Mouse (Mus musculus) hindbrain, embryonic 14.5 days (tissue): ENCODE measurements around the gene Zbtb2. TPM values are rescaled to one million over a fixed set of nuclear protein-coding genes. Genes with fewer than 3 reads are reported as not detected.
A peak's percentile ranks its signal among the peaks of the same experiment; 100 is the strongest.
"Not testable (repeated sequence)": the region's sequence is repeated elsewhere in the genome, so short reads cannot be mapped to it uniquely, and the experiment has no call there.

Source experiments
- ATAC-seq: fragments of 200-750 bp; cut with Nextera tagmentation; 2 replicates; pipeline ENCODE4 v1.8.0; 2017; ENCODE audit warnings: moderate number of reproducible peaks, mild to moderate bottlenecking, moderate TSS enrichment, moderate library complexity; ENCODE audit not compliant: low FRiP score
- DNase-seq: peaks from one replicate; pipeline ENCODE4 v3.0.0-alpha.2; 2015; ENCODE audit warnings: low spot score
- H3K27ac ChIP-seq: fragments of 300-500 bp; sonication (generic); 2 replicates; pipeline ENCODE4 v1.5.1; 2014; ENCODE audit warnings: mild to moderate bottlenecking, moderate library complexity
- H3K27me3 ChIP-seq: fragments of 300-500 bp; sonication (generic); 2 replicates; pipeline ENCODE4 v1.6.1; 2014; ENCODE audit warnings: mild to moderate bottlenecking, low read length, mixed read lengths; ENCODE audit not compliant: control insufficient read depth, insufficient read depth
- H3K36me3 ChIP-seq: fragments of 300-500 bp; sonication (generic); replicated peaks from 2 replicates; pipeline ENCODE4 v1.6.1; 2014; ENCODE audit not compliant: control insufficient read depth, insufficient read depth
- H3K4me1 ChIP-seq: fragments of 300-500 bp; sonication (generic); replicated peaks from 2 replicates; pipeline ENCODE4 v1.6.1; 2014; ENCODE audit warnings: antibody characterized with exemption, low read length, mixed read lengths; ENCODE audit not compliant: control insufficient read depth, insufficient read depth
- H3K4me2 ChIP-seq: fragments of 300-500 bp; sonication (generic); replicated peaks from 2 replicates; pipeline ENCODE4 v1.6.1; 2014; ENCODE audit warnings: mild to moderate bottlenecking, moderate library complexity
- H3K4me3 ChIP-seq: fragments of 300-500 bp; sonication (generic); replicated peaks from 2 replicates; pipeline ENCODE4 v1.5.1; 2014; ENCODE audit warnings: mild to moderate bottlenecking, low read length
- H3K9ac ChIP-seq: fragments of 300-500 bp; sonication (generic); 2 replicates; pipeline ENCODE4 v1.6.1; 2014
- H3K9me3 ChIP-seq: fragments of 300-500 bp; sonication (generic); 2 replicates; pipeline ENCODE4 v1.6.1; 2016; ENCODE audit warnings: low read length; ENCODE audit not compliant: control insufficient read depth
- WGBS: fragments of 180-500 bp; shearing (Covaris S2); extraction: QIAGEN DNeasy Blood & Tissue Kit; methylation state at CpG from one replicate; pipeline ENCODE4 v1.1.7; 2014; 5-methylcytosine and 5-hydroxymethylcytosine counted together
- polyA plus RNA-seq: library from polyadenylated mRNA; unstranded; fragments of >200 nt; fragmentation: Nextera tagmentation; extraction: Ambion mirVana; gene quantifications from 2 replicates; pipeline ENCODE4 v1.2.1, GENCODE M21; 2014

The Zbtb2 gene
- polyA plus RNA-seq, result 15.2 and 17.1 TPM in 2 replicates

- Histone ChIP-seq H3K9ac (peak within 1 kb of the TSS; percentile 98), H3K27me3 (no peaks in the 10 kb centered on the region), H3K36me3 (no peaks in the 10 kb centered on the region), H3K9me3 (no peaks in the 10 kb centered on the region), H3K4me1 (peaks cover 36% of the 10 kb centered on the region), H3K27ac (peak within 1 kb of the TSS; percentile 100), H3K4me2 (peak within 1 kb of the TSS; percentile 71), H3K4me3 (peak within 1 kb of the TSS; percentile 82)
- DNase-seq (peak; percentile 49), ATAC-seq (peak; percentile 5; the same call in 1 of the 2 replicates)
- under 1% methylated on average over 52 of the region's 87 CpGs for WGBS
Measured at GRCm38 (mm10) chr10:4387701-4388383, at the start of gene Zbtb2. Gene Zbtb2 (minus strand): TSS chr10:4388108.

- H3K9ac ChIP-seq, result no peak overlapping the region
- no peak for DNase-seq
- 87% methylated on average over 3 of the region's 3 CpGs for WGBS
- H3K4me1 ChIP-seq, result peaks cover 7% of the 10 kb centered on the region
- H3K4me2 ChIP-seq, result no peak overlapping the region
- peaks cover 22% of the 10 kb centered on the region for H3K36me3 ChIP-seq
- no peak for ATAC-seq
- no peak overlapping the region for H3K4me3 ChIP-seq
- no peaks in the 10 kb centered on the region for H3K27me3 ChIP-seq
- H3K27ac ChIP-seq, result no peak overlapping the region
- H3K9me3 ChIP-seq, result no peaks in the 10 kb centered on the region
Measured at GRCm38 (mm10) chr10:4435416-4435815, 47.5 kb upstream of the Zbtb2 start.

- not testable (repeated sequence) for H3K4me1 ChIP-seq, H3K27me3 ChIP-seq, H3K27ac ChIP-seq, H3K36me3 ChIP-seq, H3K9me3 ChIP-seq, H3K9ac ChIP-seq, H3K4me3 ChIP-seq, ATAC-seq, DNase-seq, H3K4me2 ChIP-seq
- WGBS, result 100% methylated on average over 2 of the region's 2 CpGs
Measured at GRCm38 (mm10) chr10:4433871-4434270, 46.0 kb upstream of the Zbtb2 start.

- Histone ChIP-seq H3K27me3 (no peaks in the 10 kb centered on the region), H3K36me3 (peaks cover 15% of the 10 kb centered on the region), H3K4me1 (peaks cover 7% of the 10 kb centered on the region), H3K9me3 (no peaks in the 10 kb centered on the region), H3K4me3 (peak overlapping the region; percentile 75), H3K9ac (peak overlapping the region; percentile 79), H3K4me2 (peak overlapping the region; percentile 67), H3K27ac (peak overlapping the region; percentile 78)
- DNase-seq (peak; percentile 41), ATAC-seq (peak; percentile 4; the same call in 1 of the 2 replicates)
- 11% methylated on average over 19 of the region's 19 CpGs for WGBS
Measured at GRCm38 (mm10) chr10:4432996-4433755, 45.3 kb upstream of the Zbtb2 start.

- H3K9me3 ChIP-seq, result no peaks in the 10 kb centered on the region
- peak within 1 kb of the TSS; percentile 75 for H3K4me3 ChIP-seq
- peaks cover 16% of the 10 kb centered on the region for H3K36me3 ChIP-seq
- peak; percentile 94 for DNase-seq
- peaks cover 7% of the 10 kb centered on the region for H3K4me1 ChIP-seq
- H3K27ac ChIP-seq, result peak within 1 kb of the TSS; percentile 78
- ATAC-seq, result peak; percentile 95
- peak within 1 kb of the TSS; percentile 89 for H3K4me2 ChIP-seq
- peak within 1 kb of the TSS; percentile 83 for H3K9ac ChIP-seq
- H3K27me3 ChIP-seq, result no peaks in the 10 kb centered on the region
- WGBS, result under 1% methylated on average over 69 of the region's 75 CpGs
Measured at GRCm38 (mm10) chr10:4432123-4432931, 44.4 kb upstream of the Zbtb2 start, which contains the start of the genes Rmnd1 and Armt1. Gene Rmnd1 (minus strand): TSS chr10:4432388. Gene Armt1 (plus strand): TSS chr10:4432467.

- Histone ChIP-seq H3K9me3 (no peaks in the 10 kb centered on the region), H3K4me1 (peaks cover 7% of the 10 kb centered on the region), H3K27me3 (no peaks in the 10 kb centered on the region), H3K4me2 (peak overlapping the region; percentile 89), H3K9ac (peak overlapping the region; percentile 83), H3K4me3 (peak overlapping the region; percentile 75), H3K36me3 (peaks cover 18% of the 10 kb centered on the region), H3K27ac (peak overlapping the region; percentile 78)
- DNase-seq (no peak), ATAC-seq (peak; percentile 29)
- 11% methylated on average over 5 of the region's 5 CpGs for WGBS
Measured at GRCm38 (mm10) chr10:4431746-4432122, 43.8 kb upstream of the Zbtb2 start.

- Histone ChIP-seq H3K9ac (peak overlapping the region; percentile 83; the same call in 1 of the 2 replicates), H3K4me3 (no peak overlapping the region), H3K27me3 (no peaks in the 10 kb centered on the region), H3K27ac (no peak overlapping the region), H3K36me3 (peaks cover 28% of the 10 kb centered on the region), H3K4me2 (no peak overlapping the region; the same call in 1 of the 2 replicates), H3K4me1 (peaks cover 7% of the 10 kb centered on the region), H3K9me3 (no peaks in the 10 kb centered on the region)
- DNase-seq (no peak), ATAC-seq (no peak)
- 75% methylated on average over 3 of the region's 3 CpGs for WGBS
Measured at GRCm38 (mm10) chr10:4430826-4431225, 42.9 kb upstream of the Zbtb2 start.

GRCm38 (mm10) chr10:4430399-4430798 lies 42.5 kb upstream of the Zbtb2 start:
- Histone ChIP-seq H3K4me2 (no peak overlapping the region), H3K4me1 (peaks cover 7% of the 10 kb centered on the region), H3K9me3 (no peaks in the 10 kb centered on the region), H3K4me3 (no peak overlapping the region), H3K9ac (no peak overlapping the region), H3K36me3 (peaks cover 32% of the 10 kb centered on the region), H3K27ac (no peak overlapping the region), H3K27me3 (no peaks in the 10 kb centered on the region)
- WGBS, result 90% methylated on average over 8 of the region's 8 CpGs
- DNase-seq, result no peak
- ATAC-seq, result no peak

- H3K4me3 ChIP-seq, result no peak overlapping the region
- no peak overlapping the region for H3K27ac ChIP-seq
- no peak for ATAC-seq
- WGBS, result 83% methylated on average over 8 of the region's 8 CpGs
- H3K9ac ChIP-seq, result no peak overlapping the region
- no peak for DNase-seq
- H3K27me3 ChIP-seq, result no peaks in the 10 kb centered on the region
- H3K9me3 ChIP-seq, result no peaks in the 10 kb centered on the region
- H3K4me1 ChIP-seq, result no peaks in the 10 kb centered on the region
- peaks cover 74% of the 10 kb centered on the region for H3K36me3 ChIP-seq
- H3K4me2 ChIP-seq, result no peak overlapping the region
Measured at GRCm38 (mm10) chr10:4425245-4425644, 37.3 kb upstream of the Zbtb2 start.
